Mouse (Mus musculus) stomach, postnatal 0 days (tissue): Measurements from ENCODE around the gene Cmtm7. TPM values are rescaled to one million over a fixed set of nuclear protein-coding genes. Genes with fewer than 3 reads are reported as not detected.

Source experiments
- ATAC-seq: fragments of 200-750 bp; cut with Nextera tagmentation; 2 replicates; pipeline ENCODE4 v1.8.0; 2017; ENCODE audit not compliant: low FRiP score, low TSS enrichment
- DNase-seq: peaks from one replicate; pipeline ENCODE4 v3.0.0-alpha.2; 2016; ENCODE audit warnings: low spot score
- H3K27ac ChIP-seq: fragments of 300-500 bp; sonication (generic); replicated peaks from 2 replicates; pipeline ENCODE4 v1.5.1; 2014; ENCODE audit warnings: mild to moderate bottlenecking, control low read depth
- H3K27me3 ChIP-seq: fragments of 300-500 bp; sonication (generic); 2 replicates; pipeline ENCODE4 v1.6.1; 2014; ENCODE audit warnings: low read length; ENCODE audit not compliant: control insufficient read depth, insufficient read depth
- H3K36me3 ChIP-seq: fragments of 300-500 bp; sonication (generic); 2 replicates; pipeline ENCODE4 v1.6.1; 2014; ENCODE audit warnings: low read length, mixed read lengths; ENCODE audit not compliant: control insufficient read depth, insufficient read depth
- H3K4me1 ChIP-seq: fragments of 300-500 bp; sonication (generic); replicated peaks from 2 replicates; pipeline ENCODE4 v1.6.1; 2014; ENCODE audit warnings: antibody characterized with exemption; ENCODE audit not compliant: control insufficient read depth, insufficient read depth
- H3K4me2 ChIP-seq: fragments of 300-500 bp; sonication (generic); replicated peaks from 2 replicates; pipeline ENCODE4 v1.6.1; 2014; ENCODE audit warnings: low read depth, mild to moderate bottlenecking, control low read depth, moderate library complexity
- H3K4me3 ChIP-seq: fragments of 300-500 bp; sonication (generic); 2 replicates; pipeline ENCODE4 v1.5.1; 2014; ENCODE audit warnings: low read depth, low read length, control low read depth
- H3K9ac ChIP-seq: fragments of 300-500 bp; sonication (generic); 2 replicates; pipeline ENCODE4 v1.6.1; 2014; ENCODE audit warnings: mild to moderate bottlenecking, low read length, control low read depth, mixed read lengths
- H3K9me3 ChIP-seq: fragments of 300-500 bp; sonication (generic); 2 replicates; pipeline ENCODE4 v1.6.1; 2016; ENCODE audit warnings: low read length; ENCODE audit not compliant: control insufficient read depth
- CTCF ChIP-seq: IDR thresholded peaks from 2 replicates; pipeline ENCODE4 v1.5.1; 2016; ENCODE audit warnings: antibody characterized with exemption, low read depth, mild to moderate bottlenecking, moderate library complexity
- EP300 ChIP-seq: optimal IDR thresholded peaks from 2 replicates; pipeline ENCODE3; 2016; ENCODE audit warnings: antibody characterized with exemption
- WGBS: fragments of 180-500 bp; shearing (Covaris S2); extraction: QIAGEN DNeasy Blood & Tissue Kit; methylation state at CpG from one replicate; pipeline ENCODE4 v1.1.7; 2014; 5-methylcytosine and 5-hydroxymethylcytosine counted together
- polyA plus RNA-seq: library from polyadenylated mRNA; unstranded; fragments of >200 nt; fragmentation: Nextera tagmentation; extraction: Ambion mirVana; gene quantifications from 2 replicates; pipeline ENCODE4 v1.2.1, GENCODE M21; 2015

The Cmtm7 gene
- polyA plus RNA-seq, 1 experiment from 2014 or later, result 83.2 TPM

GRCm38 (mm10) chr9:114810837-114811236, 29.2 kb upstream of the Cmtm7 start:
- Histone ChIP-seq H3K4me1 (no peaks in the 10 kb centered on the region), H3K4me3 (no peak overlapping the region), H3K9me3 (no peaks in the 10 kb centered on the region), H3K27me3 (no peaks in the 10 kb centered on the region), H3K4me2 (no peak overlapping the region), H3K9ac (no peak overlapping the region), H3K27ac (0 out of 2 replicates have a peak overlapping the region, but pooled peaks have one; percentile 4), H3K36me3 (no peaks in the 10 kb centered on the region)
- WGBS, result 52% methylated on average over 11 of the region's 11 CpGs
- peak; percentile 36 for ATAC-seq
- peak; percentile 54 for DNase-seq
- no peak for TF ChIP-seq EP300
- no peak for TF ChIP-seq CTCF

DNA sequence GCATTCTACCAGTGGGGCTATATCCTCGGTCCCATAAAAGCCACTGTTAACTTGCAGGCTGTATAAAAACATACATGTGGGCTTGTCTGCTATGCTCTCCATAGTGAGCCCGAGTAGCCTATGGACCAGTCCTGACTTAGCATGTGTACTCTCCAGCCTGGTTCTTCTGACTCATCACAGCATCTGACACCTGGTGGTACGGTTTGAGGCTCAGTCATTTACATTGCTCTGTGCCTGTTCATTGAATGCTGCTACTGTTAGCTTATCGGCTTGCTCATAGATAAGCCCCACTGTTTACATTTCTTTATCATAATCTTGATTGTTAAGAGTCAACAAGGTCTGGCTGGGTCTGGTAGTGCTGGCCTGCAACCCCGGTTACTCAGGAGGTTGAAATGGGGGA, 27.0 kb upstream of the Cmtm7 start:
- Histone ChIP-seq H3K4me3 (no peak overlapping the region), H3K4me1 (0 out of 2 replicates have a peak, but pooled peaks cover 3% of the 10 kb centered on the region), H3K4me2 (no peak overlapping the region), H3K27ac (no peak overlapping the region), H3K27me3 (no peaks in the 10 kb centered on the region), H3K9me3 (no peaks in the 10 kb centered on the region), H3K9ac (no peak overlapping the region), H3K36me3 (no peaks in the 10 kb centered on the region)
- DNase-seq (peak; percentile 65), ATAC-seq (peak; percentile 84)
- WGBS, result 39% methylated on average over 5 of the region's 5 CpGs
- TF ChIP-seq EP300, result no peak
- TF ChIP-seq CTCF, result peak; percentile 39

- ATAC-seq, result no peak
- DNase-seq, result no peak
- Histone ChIP-seq H3K9ac (no peak overlapping the region), H3K4me3 (no peak overlapping the region), H3K9me3 (no peaks in the 10 kb centered on the region), H3K27ac (no peak overlapping the region), H3K36me3 (no peaks in the 10 kb centered on the region), H3K4me2 (no peak overlapping the region), H3K4me1 (0 out of 2 replicates have a peak, but pooled peaks cover 3% of the 10 kb centered on the region), H3K27me3 (no peaks in the 10 kb centered on the region)
- TF ChIP-seq CTCF, result no peak
- 65% methylated on average over 8 of the region's 8 CpGs for WGBS
Observed at GRCm38 (mm10) chr9:114807261-114807660, 25.6 kb upstream of the Cmtm7 start.

DNA sequence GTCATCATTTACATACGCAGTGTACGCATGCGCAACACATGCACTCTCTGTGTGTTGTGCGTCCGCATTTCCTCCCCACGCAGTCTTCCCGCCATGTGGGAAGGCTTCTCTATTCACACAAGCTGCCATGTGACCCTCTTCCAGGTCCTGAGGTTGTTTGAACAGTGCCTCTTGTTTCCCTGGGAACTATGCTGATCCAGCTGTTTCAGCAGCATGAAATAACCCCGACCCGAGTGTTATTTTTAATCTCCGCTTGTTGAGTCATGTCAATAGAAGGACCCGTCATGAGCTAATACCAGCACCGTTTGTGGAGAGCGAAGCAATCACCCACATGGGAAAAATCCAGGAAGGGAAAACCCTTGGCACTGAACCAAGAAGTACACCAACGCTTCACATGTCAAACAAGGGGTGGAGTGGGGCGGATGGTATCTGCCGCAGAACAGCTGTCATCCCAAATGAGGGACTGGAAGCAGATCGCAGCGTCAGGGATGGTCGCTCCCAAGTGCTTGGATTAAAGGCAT, 23.6 kb upstream of the Cmtm7 start:
- H3K27ac ChIP-seq, result no peak overlapping the region
- DNase-seq (peak; percentile 76), ATAC-seq (peak; percentile 90)

DNA sequence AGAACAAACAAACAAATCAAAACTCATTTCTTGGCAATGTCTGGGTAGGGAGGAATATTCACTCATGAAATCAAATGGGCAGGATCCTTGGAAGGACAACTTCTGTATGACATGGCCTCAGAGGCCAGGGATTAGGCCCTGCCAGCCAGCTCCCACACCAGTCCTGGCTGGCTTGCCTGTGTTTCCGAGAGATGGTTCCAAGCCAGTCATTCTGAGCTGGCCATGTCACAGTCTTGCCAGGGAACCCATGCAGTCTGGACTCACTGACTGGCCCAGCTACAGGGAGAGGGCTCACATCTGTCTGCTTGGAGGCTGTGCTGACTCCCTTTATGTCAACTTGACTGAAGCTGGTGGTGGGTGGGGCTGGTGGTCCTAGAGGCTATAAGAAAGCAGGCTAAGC, 20.5 kb upstream of the Cmtm7 start:
- H3K27me3 ChIP-seq, result no peaks in the 10 kb centered on the region
- no peaks in the 10 kb centered on the region for H3K36me3 ChIP-seq
- no peak overlapping the region for H3K4me2 ChIP-seq
- ATAC-seq, result no peak
- no peak for DNase-seq
- WGBS, result 79% methylated on average over 1 of the region's 1 CpGs
- TF ChIP-seq CTCF, result no peak
- no peak for TF ChIP-seq EP300
- no peak overlapping the region for H3K9ac ChIP-seq
- H3K4me3 ChIP-seq, result no peak overlapping the region
- H3K4me1 ChIP-seq, result 0 out of 2 replicates have a peak, but pooled peaks cover 3% of the 10 kb centered on the region
- H3K9me3 ChIP-seq, result no peaks in the 10 kb centered on the region
- no peak overlapping the region for H3K27ac ChIP-seq

More for the DNA sequence above, 23.6 kb upstream of the Cmtm7 start:
- Histone ChIP-seq H3K4me2 (0 out of 2 replicates have a peak overlapping the region, but pooled peaks have one; percentile 9), H3K9ac (no peak overlapping the region), H3K4me1 (0 out of 2 replicates have a peak, but pooled peaks cover 3% of the 10 kb centered on the region), H3K27me3 (no peaks in the 10 kb centered on the region), H3K9me3 (no peaks in the 10 kb centered on the region), H3K36me3 (no peaks in the 10 kb centered on the region), H3K4me3 (no peak overlapping the region)
- 26% methylated on average over 19 of the region's 19 CpGs for WGBS
- TF ChIP-seq CTCF (no peak), EP300 (no peak)

DNA sequence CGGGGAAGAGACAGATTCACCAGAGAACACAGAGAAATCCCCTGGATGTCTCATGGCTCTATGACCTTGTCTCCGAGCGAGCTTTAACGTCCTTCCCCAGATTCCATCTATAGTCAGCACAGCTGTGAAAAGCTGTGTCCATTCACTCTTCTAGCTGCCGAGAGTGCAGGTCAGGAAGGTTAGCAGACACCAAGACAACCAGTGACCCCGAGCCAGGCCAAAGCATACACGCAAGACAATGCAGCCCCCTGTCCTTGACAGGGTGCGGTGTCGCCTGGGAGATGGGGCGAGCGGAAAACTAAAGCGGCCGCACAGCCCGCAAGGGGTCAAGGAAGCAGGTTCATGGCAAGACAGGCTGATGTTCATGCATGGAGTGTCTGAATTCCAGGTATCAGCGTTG, 19.6 kb upstream of the Cmtm7 start:
- TF ChIP-seq EP300 (no peak), CTCF (no peak)
- DNase-seq (no peak), ATAC-seq (no peak)
- Histone ChIP-seq H3K4me2 (no peak overlapping the region), H3K4me1 (0 out of 2 replicates have a peak, but pooled peaks cover 3% of the 10 kb centered on the region), H3K9ac (no peak overlapping the region), H3K27ac (no peak overlapping the region), H3K9me3 (no peaks in the 10 kb centered on the region), H3K4me3 (no peak overlapping the region), H3K36me3 (no peaks in the 10 kb centered on the region), H3K27me3 (no peaks in the 10 kb centered on the region)
- 64% methylated on average over 15 of the region's 15 CpGs for WGBS
